18 mouse cellular contexts compared by ENCODE assay signal in the genomic region with DNA sequence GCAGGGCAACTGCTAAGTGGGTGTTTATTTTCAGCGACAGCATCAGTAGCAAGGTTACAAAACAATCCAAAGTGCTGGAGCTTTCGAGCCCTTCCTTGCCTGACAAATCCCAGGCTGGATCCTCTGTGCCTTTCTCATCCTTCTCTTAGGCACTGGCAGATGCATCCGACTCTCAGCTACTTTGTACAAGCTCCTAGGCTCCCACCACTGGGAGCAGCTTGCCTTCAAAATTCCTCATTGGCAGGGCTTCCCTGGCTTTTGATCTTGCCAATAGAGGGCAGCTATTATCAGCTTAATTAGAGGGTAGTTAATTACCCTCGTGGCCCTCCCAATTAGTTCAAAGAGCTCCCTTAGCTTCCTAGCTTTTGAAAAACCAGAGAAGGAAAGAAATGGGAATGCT. TPM values are rescaled to one million over a fixed set of nuclear protein-coding genes. Genes with fewer than 3 reads are reported as not detected.
DNase-seq lines count a peak whose midpoint lies in the region; ATAC-seq lines count a peak whose summit lies in the region.
"Had no signal": no experiment of that assay in that cellular context is flagged by ENCODE, and none has a peak within 500 bp of the region (broad histone marks: within the 10 kb centered on the region; RNA-seq: fewer than 3 reads in every experiment).

No protein-coding gene starts in this region.

- no peak overlapping the region for H3K4me2 ChIP-seq in midbrain, embryonic 14.5 days (ENCODE audit: low read length)
- no peak overlapping the region for H3K4me2 ChIP-seq in midbrain, embryonic 11.5 days
- H3K4me2 ChIP-seq: embryonic facial prominence, embryonic 12.5 days; heart, embryonic 13.5 days had no signal

- DNase-seq in cerebellum, postnatal 10 days, result peak; percentile 55 to 57
- no peak for DNase-seq in cerebellum, postnatal 4 days (ENCODE audit: low spot score in 2 of 2)
- DNase-seq in heart, adult 11 months, result peak; percentile 33
- no peak for DNase-seq in heart, postnatal 4 days
- DNase-seq in midbrain, embryonic 14.5 days, result peak; percentile 66
- DNase-seq in midbrain, embryonic 11.5 days (ENCODE audit: low spot score, missing footprints), result no peak
- DNase-seq in embryo, embryonic 9.5 days (ENCODE audit: extremely low spot score), result no peak
- DNase-seq in ovary, postnatal 36 days (ENCODE audit: low spot score), result no peak
- DNase-seq: adrenal gland, adult 8-10 months; cerebellum, postnatal 36 days; kidney, adult 11 months; right cerebral cortex, adult 18-20 months had no signal

- H3K27me3 ChIP-seq in midbrain, embryonic 14.5 days (ENCODE audit: control insufficient read depth, insufficient read depth, low read length), result no peaks in the 10 kb centered on the region
- no peaks in the 10 kb centered on the region for H3K27me3 ChIP-seq in midbrain, embryonic 11.5 days (ENCODE audit: control insufficient read depth, insufficient read depth, low read length)
- H3K27me3 ChIP-seq: embryonic facial prominence, embryonic 12.5 days; heart, embryonic 13.5 days; Patski had no signal

- no peaks in the 10 kb centered on the region for H3K9me3 ChIP-seq in midbrain, embryonic 14.5 days (ENCODE audit: control insufficient read depth, low read length)
- H3K9me3 ChIP-seq in midbrain, embryonic 11.5 days (ENCODE audit: control insufficient read depth, low read length), result no peaks in the 10 kb centered on the region
- H3K9me3 ChIP-seq: embryonic facial prominence, embryonic 12.5 days; heart, embryonic 13.5 days had no signal

- H3K9ac ChIP-seq in midbrain, embryonic 14.5 days (replicated peaks; ENCODE audit: low read length), result no peak overlapping the region
- H3K9ac ChIP-seq in midbrain, embryonic 11.5 days (ENCODE audit: low read length), result no peak overlapping the region
- H3K9ac ChIP-seq: embryonic facial prominence, embryonic 12.5 days; heart, embryonic 13.5 days; liver, embryonic 14.5 days had no signal

- 51% methylated on average over 4 of the region's 4 CpGs for WGBS in midbrain, embryonic 14.5 days
- 56% methylated on average over 4 of the region's 4 CpGs for WGBS in midbrain, embryonic 11.5 days

- H3K4me1 ChIP-seq in midbrain, embryonic 14.5 days (ENCODE audit: control insufficient read depth, insufficient read depth, low read length), result no peaks in the 10 kb centered on the region
- H3K4me1 ChIP-seq in midbrain, embryonic 11.5 days (ENCODE audit: control insufficient read depth, insufficient read depth, low read length), result no peaks in the 10 kb centered on the region
- H3K4me1 ChIP-seq: embryonic facial prominence, embryonic 12.5 days; heart, embryonic 13.5 days had no signal

- H3K4me3 ChIP-seq in midbrain, embryonic 14.5 days (replicated peaks; ENCODE audit: low read depth, low read length), result no peak overlapping the region
- no peak overlapping the region for H3K4me3 ChIP-seq in midbrain, embryonic 11.5 days (ENCODE audit: low read depth, low read length)
- H3K4me3 ChIP-seq: embryonic facial prominence, embryonic 12.5 days; heart, embryonic 13.5 days had no signal

- no peak for ATAC-seq in midbrain, embryonic 14.5 days (ENCODE audit: low FRiP score, low TSS enrichment)
- ATAC-seq in midbrain, embryonic 11.5 days (ENCODE audit: low FRiP score), result no peak
- ATAC-seq: lung, postnatal 0 days; Patski had no signal

- H3K36me3 ChIP-seq in midbrain, embryonic 14.5 days (ENCODE audit: control insufficient read depth, insufficient read depth, low read length), result no peaks in the 10 kb centered on the region
- no peaks in the 10 kb centered on the region for H3K36me3 ChIP-seq in midbrain, embryonic 11.5 days (ENCODE audit: control insufficient read depth, insufficient read depth, low read length)
- H3K36me3 ChIP-seq: embryonic facial prominence, embryonic 12.5 days; heart, embryonic 13.5 days had no signal

- H3K27ac ChIP-seq in midbrain, embryonic 14.5 days (replicated peaks; ENCODE audit: low read depth, low read length), result no peak overlapping the region
- H3K27ac ChIP-seq in midbrain, embryonic 11.5 days (ENCODE audit: low read depth, low read length), result no peak overlapping the region
- H3K27ac ChIP-seq: embryonic facial prominence, embryonic 12.5 days; heart, embryonic 13.5 days; liver, embryonic 14.5 days; stomach, postnatal 0 days had no signal

RNA-seq across cellular contexts. Expression of gene Rad23b, which starts 33.1 kb away (rescaled TPM):
- 100 to 1,000 TPM; 141 to 161 TPM for total RNA-seq in heart, postnatal 4 days (2021)
- 82.0 and 83.9 TPM in 2 replicates for polyA plus RNA-seq in midbrain, embryonic 14.5 days (2014; fragmentation: Nextera tagmentation; extraction: Ambion mirVana)
- polyA plus RNA-seq in midbrain, embryonic 11.5 days (2014; fragmentation: Nextera tagmentation; extraction: Ambion mirVana), result 95.5 and 104 TPM in 2 replicates

Comparison
In these comparisons a context has a peak if more than half of its experiments do, and no peak if none do; other contexts are left out.
1. DNase-seq: peak in cerebellum, postnatal 10 days (2 of 2), heart, adult 11 months (single experiment) and midbrain, embryonic 14.5 days (single experiment); none in cerebellum, postnatal 4 days (0 of 2), heart, postnatal 4 days (single experiment), midbrain, embryonic 11.5 days (single experiment), embryo, embryonic 9.5 days (single experiment) and ovary, postnatal 36 days (single experiment).